Mouse (Mus musculus): ENCODE measurements around the gene Spert.

Spert gene

GRCm38 (mm10) chr14:75592978-75593377 is at the start of gene Spert:
TSS of gene Spert (minus strand) at chr14:75593116.
- DNase-seq: no peak

GRCm38 (mm10) chr14:75642080-75642479 is 49.2 kb upstream of the Spert start, which contains the start of gene Erich6b:
TSS of gene Erich6b (plus strand) at chr14:75642259.
- DNase-seq: no peak

DNA sequence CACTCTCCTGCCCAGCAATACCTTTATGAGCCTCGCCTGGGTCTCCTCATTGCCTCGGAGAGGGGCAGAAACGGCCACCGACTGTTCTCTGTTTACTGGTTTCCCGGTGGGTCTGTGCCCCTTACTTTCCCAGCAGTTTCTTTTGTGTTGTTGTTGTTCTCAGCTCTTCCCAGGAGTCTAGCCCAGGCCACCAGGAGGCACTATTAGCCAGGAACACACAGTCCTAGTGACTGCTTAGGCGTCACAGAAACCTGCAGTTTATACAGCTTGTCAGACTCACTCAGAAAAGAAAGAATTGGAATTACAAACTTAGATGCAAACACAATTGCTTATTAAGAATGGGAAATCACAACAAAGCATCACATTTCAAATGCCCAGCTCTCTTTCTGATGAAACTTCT is 48.5 kb upstream of the Spert start:
- peak; percentile 31 for DNase-seq

DNA sequence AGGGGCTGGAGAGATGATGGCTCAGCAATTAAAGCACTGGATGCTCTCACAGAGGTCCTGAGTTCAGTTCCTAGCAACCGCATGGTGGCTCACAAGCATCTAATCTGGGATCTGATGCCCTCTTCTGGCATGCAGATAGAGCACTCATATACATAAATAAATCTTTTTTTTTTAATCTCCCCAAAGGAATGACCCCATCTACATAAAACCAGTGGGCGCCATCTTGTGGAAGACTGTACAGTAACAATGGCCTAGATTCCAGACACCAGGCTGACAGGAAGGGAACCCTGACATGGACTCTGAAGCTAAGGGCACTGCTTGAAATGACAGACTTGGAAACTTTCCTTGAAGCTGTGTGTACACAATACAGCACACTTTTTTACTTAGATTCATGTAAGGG is 47.9 kb upstream of the Spert start:
- peak; percentile 13 for DNase-seq

DNA sequence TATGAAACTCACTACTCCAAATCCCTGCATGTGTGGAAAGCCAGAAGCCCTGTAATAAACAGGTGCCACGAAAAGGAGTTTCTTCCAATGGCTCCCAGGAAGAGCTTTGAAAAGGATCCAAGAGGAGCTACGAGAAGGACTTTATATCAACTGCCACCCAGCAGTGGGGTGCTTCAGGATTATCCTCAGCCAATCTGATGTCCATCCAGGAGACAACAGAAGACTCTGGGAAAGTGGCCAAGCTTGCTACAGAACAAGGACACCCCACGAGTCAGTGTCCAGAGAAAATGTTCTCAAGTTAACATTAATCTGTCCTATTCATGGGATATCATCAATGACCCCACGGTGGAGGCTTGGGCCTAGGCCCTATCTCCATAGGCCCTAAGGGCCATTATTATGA is 44.7 kb upstream of the Spert start:
- DNase-seq: no peak

DNA sequence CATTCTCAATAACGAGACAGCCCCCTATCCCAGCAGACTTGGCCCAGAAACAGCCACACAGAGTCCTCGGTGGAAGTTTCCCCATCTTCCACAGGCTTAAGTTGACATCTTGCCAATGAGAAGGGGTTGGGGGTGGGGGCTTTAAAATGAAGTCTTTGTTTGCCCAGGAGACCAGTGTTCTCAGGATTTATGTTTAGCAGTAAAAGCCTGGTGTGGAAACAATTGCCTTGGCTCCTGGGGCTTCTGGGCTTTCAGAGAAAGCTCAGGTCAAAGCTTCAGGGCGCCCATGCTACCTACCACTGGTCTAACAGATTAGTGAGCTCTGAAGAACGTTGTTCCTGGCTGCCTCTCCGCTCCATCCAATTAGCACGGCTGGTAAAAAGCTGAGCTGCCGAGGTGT is 43.2 kb upstream of the Spert start:
- no peak for DNase-seq

GRCm38 (mm10) chr14:75635350-75635749 is 42.4 kb upstream of the Spert start:
- DNase-seq: peak; percentile 54

DNA sequence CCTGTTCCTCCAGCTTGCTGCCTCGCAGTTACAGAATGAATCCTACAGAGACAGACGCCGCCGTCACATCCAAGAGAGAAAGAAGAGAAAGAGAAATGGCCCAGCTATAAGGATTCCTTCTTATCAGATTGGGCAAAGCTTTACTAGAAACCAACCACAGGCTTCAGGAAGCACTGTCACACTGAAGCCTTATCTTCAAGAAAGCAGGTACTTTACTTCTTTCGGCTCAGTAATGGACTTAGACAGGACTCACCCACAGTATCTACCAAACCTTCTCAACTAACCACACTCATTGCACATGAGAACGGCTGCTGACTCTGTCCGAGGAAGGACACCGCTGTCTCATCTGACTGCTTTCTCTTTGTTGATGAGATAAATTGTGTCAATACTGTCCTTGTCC is 36.0 kb upstream of the Spert start:
- DNase-seq: no peak

DNA sequence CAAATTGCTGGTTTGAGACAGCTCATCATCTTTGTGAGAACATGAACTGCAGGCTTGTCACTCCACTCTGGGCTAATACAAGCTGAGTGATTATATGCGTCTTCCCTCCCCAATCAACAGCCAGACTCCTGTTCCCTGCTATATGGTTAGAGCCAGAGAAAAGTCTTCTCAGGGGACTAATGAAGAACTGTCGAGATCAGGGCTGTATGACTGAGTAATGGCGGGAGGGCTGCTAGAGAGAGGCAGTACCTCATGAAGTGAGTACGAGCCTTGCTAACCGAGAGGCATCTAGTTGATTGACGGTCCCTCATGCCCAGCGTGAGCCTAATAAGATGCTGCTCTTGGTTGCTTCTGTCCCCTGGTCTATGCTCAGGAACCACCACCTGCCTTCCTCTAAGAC is 30.1 kb upstream of the Spert start:
- DNase-seq: no peak

GRCm38 (mm10) chr14:75616375-75616774 is 23.5 kb upstream of the Spert start:
- no peak for DNase-seq

- DNase-seq: peak; percentile 18
Measured at GRCm38 (mm10) chr14:75609176-75609575, 16.3 kb upstream of the Spert start.

DNA sequence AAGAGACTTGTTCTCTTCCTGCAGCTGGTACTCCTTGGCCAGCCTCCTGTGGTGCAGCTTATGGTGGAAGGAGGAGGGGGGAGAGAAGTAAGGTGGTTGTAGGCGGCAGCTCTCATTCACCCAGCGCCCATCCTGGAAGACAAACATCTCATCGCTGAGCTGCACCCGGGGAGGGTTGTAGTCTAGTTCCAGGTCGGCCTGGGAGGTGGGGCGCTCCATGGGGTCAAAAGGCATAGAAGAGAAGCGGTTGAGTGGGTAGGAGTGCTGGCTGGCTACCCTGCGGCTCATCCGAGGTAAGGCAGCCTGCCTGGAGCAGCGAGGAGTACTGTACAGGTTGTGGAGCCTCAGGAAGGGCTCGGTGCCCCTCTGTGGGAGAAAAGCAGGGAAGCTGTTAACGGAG is 9.0 kb downstream of the Spert start:
- DNase-seq: peak; percentile 11

GRCm38 (mm10) chr14:75579010-75579409 is 13.9 kb downstream of the Spert start:
- no peak for DNase-seq

GRCm38 (mm10) chr14:75566303-75566702 is 26.6 kb downstream of the Spert start:
- DNase-seq: no peak

DNA sequence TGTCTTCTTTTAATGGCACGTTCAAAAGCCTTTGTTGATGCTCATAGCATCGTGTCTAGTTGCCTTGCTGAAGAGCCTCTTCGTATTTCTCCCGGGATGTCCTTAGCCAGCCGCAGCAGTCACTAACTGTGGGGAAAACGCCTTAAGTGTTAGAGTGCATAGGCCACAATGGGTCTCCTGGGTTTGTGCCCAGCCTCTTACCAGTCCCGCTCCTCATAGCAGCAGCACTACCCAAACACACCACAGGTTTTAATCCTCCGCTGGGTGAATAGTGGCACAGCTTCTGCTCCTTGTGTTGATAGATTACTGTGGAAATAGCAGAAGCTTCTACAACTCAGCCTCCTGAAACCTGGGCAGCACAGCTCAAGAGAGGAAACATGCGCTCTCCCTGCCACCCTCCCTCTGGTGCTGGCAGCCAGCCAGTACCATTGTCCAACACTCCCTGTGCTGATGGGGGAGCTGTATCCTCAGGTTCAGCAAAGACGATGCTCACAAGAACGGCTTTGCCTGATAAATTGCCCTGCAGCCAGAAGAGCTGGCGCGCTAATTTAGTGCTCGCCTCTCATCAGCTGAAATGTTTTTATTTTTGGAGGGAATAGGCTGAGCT is 27.3 kb downstream of the Spert start:
- peak; percentile 64 for DNase-seq

GRCm38 (mm10) chr14:75561577-75562331 is 31.2 kb downstream of the Spert start:
- no peak for DNase-seq

DNA sequence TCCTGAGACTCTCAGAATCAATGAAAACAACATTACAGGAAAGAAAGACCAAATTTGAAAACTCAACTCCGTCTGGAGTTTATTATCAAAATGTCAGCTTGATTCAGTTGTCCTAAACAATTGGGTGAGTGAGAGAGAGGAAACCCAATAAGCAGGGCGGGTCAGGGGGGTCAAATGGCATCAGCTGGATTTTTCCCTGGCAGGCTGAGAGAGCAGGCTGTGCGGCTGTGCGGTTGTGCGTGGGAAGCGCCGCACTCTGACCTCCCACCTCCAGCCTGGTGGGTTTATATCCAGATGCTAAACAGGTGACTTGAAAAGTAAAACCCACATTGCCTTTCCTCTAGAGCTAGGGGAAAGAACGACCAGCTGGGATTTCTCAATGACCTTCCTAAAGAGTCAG is 51.2 kb downstream of the Spert start:
- DNase-seq: no peak

DNA sequence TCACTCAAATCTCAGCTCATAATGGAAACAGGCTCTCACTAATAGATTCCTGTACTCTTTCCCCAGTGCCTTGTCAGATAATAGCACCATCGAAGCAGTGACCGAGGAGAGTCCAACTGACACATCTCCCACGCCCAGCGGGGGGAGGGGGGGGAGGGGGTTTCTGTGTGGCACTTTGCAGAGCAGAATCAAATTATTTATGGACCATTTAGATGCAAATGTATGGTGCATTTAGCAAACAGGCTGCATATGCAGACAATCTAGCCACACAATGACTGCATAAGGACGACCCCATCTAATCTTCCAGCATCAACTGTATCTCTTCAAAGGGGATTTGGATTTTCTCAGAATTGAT is 51.9 kb downstream of the Spert start:
- DNase-seq: no peak

- DNase-seq: peak; percentile 78
Measured at GRCm38 (mm10) chr14:75540216-75540995, 52.5 kb downstream of the Spert start.

DNA sequence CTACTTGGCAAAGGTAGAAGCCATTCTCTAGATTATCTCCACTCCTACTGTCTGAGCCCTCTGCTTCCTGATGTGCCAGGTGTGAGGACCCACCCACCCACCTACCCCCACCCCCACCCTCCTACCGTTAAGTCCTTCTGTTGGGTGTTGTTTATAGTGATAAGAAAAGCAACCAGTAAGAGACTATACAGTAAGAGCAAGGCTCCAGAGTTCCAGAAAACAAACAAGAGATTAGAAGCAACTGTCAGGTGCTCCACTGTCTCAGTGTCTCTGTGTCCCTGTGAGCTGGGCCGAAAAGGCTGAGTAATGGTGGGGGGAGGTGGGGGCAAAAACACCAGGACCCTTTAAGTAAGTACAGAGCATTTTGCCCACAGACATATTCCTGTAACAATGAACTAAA is 53.7 kb downstream of the Spert start:
- no peak for DNase-seq
